Mouse (Mus musculus): ENCODE results near the gene Tbc1d24.

Gene Tbc1d24

GRCm38 (mm10) chr17:24209916-24210240 lies 4.5 kb upstream of the Tbc1d24 start:
- no peak for DNase-seq

GRCm38 (mm10) chr17:24209043-24209915 lies 3.9 kb upstream of the Tbc1d24 start, which contains the start of gene Ntn3:
Gene Ntn3, minus strand, starts transcription at chr17:24209531.
- peak in 1 of 2 experiments; percentile 64 for DNase-seq

GRCm38 (mm10) chr17:24208641-24209042 lies 3.3 kb upstream of the Tbc1d24 start:
- peak; percentile 52 to 58 for DNase-seq

GRCm38 (mm10) chr17:24207768-24208640 lies 2.6 kb upstream of the Tbc1d24 start:
- peak; percentile 20 to 29 for DNase-seq

DNA sequence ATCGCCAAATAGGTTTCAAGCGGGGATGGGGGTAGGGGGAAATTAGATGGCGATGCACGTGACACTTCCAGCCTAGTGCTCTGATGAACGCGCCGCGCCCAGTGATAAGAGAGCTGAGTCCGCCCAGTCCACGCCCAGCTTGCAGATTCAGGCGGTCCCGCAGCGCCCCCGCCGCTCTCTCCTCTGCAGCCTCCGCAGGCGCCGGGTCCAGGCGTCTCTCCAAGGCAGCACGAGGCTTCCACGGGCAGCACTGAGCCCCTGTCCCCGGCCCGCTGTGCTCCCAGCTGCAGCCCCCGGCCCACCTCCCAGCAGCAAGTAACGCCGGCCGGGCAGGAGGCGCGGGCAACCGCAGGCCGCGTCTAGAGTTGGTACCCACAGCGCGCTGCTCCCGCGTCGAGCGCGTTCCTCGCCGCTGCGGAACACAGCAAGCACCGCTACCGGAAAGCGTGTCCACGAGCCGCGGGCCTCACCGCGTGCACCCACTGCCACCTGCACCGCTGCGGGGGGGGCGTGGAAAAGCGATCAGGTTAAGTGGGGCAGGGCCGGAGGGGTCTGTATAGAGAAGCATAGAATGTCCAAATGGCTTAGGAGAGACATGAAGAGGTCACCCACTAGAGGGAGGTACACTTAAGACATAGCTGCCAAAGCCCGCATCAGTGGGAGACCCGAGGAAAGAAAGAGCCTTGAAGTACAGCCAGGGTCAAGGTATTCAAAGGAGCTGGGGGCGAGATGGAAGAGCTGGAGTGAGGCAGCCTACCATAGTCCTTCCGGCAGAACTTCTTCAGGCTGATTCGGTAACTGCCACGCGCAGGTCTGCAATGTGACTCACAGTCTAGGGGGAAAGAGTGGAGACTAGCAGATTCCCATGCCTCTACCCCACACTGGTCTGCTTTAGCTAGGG lies 1.3 kb upstream of the Tbc1d24 start:
- DNase-seq = peak; percentile 68 to 78

DNA sequence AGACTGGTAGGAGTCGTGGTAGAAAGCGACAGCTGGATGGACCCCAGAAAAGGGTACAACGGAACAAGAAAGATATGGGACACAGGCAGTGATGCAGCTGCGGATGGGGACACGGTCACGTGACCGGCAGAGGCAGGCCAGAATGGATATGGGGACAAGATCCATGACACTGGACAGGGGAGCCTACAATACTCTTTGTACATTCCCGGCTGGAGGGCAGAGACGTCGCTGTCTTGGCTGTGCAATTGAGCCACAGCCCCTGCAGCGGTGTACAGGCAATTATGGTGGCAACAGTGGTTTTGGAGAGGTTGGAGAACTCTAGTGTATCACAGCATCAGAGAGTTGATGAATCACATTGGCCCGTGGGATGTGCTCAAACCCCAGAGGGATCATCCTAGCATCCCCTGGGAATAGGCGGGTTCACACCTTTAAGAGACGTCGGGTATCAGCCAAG lies 573 bp upstream of the Tbc1d24 start:
- peak in 1 of 2 experiments; percentile 58 for DNase-seq

- peak in 1 of 2 experiments; percentile 34 for DNase-seq
Observed at GRCm38 (mm10) chr17:24204846-24205245, 516 bp downstream of the Tbc1d24 start.

GRCm38 (mm10) chr17:24203611-24204534 lies 1.5 kb downstream of the Tbc1d24 start:
- DNase-seq = no peak

GRCm38 (mm10) chr17:24203068-24203467 lies 2.3 kb downstream of the Tbc1d24 start:
- DNase-seq = no peak

- no peak for DNase-seq
Observed at GRCm38 (mm10) chr17:24201092-24201491, 4.3 kb downstream of the Tbc1d24 start.

DNA sequence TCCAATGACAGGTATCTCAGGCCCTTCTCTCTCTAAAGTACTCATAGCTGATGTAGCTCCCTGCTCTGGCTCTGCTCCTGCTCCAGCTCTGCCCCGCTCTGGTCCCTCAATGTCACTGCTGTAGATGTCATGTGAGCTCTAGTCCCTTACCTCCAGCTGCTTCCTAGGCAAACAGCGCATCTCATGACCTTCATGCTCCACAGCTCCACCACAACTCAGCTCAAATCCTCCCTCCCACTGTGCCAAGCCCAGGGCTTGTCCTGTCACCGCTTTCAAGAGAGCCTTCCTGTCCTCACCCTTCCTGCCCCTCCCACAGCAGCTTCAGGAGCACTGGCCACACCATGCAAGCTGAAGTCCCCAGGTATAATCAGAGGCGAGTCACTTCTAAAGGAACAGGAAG lies 5.6 kb downstream of the Tbc1d24 start:
- DNase-seq = peak; percentile 44

DNA sequence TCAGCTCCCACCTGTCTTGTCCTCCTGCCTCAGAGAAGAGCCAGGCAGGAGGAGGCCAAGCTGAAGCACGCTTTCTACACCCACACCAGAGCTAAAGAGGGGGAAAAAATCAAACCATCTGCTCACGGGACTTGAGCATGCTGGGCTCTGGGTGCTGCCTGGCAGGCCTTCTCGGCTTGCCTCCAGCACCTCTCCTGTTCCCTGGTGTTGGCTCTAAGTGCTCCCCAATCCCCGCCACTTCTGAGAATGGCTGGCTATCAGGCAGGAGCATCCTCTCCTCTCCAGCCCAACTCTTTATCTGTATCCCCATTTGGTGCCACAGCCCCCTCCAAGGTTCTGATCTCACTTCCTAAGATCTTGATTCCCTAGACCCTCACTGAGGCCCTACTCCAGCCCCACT lies 6.1 kb downstream of the Tbc1d24 start:
- peak; percentile 69 for DNase-seq

- DNase-seq = peak; percentile 48 to 56
Observed at GRCm38 (mm10) chr17:24197032-24197824, 8.1 kb downstream of the Tbc1d24 start.

DNA sequence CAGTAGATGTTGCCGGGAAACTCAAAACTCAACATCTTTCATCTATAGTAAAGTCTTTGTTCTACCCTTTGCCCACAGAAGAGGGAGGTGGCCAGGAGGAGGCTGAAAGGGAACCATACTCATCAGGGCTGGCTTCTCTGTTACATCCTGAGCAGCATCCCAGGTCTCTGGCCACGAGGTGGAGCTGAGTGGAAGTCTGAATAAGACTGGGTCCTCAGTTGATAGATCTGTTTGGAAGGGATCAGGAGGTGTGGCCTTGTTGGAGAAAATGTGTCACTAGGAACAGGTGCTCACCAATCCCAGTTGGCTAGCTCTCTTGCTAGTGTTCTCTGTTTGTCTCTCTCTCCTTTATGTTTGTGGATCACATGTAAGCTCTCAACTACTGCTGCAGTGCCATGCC lies 10.0 kb downstream of the Tbc1d24 start:
- DNase-seq = no peak

DNA sequence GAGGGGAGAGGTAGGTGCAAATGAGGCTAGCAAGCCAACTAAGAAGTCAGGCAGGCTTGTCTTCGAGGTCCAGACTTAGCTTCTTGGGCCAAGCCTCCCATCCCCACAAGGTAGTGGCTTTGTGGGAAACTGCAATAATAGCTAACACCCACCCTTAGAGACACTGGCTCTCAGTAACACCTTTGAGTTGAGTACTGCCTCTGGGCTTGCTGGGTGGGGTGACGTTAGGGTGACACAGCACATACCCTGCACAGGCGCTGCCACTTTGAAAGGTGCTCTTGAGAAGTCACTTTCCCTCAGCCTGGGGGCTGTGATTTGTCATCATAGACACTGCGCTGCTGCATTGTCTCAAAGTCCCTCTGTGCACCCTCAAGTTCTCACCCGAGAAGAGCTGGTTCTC lies 11.6 kb downstream of the Tbc1d24 start:
- no peak for DNase-seq

- DNase-seq = no peak
Observed at GRCm38 (mm10) chr17:24193268-24193667, 12.1 kb downstream of the Tbc1d24 start.

GRCm38 (mm10) chr17:24192848-24193247 lies 12.5 kb downstream of the Tbc1d24 start:
- no peak for DNase-seq

GRCm38 (mm10) chr17:24191481-24191880 lies 13.9 kb downstream of the Tbc1d24 start:
- no peak for DNase-seq

DNA sequence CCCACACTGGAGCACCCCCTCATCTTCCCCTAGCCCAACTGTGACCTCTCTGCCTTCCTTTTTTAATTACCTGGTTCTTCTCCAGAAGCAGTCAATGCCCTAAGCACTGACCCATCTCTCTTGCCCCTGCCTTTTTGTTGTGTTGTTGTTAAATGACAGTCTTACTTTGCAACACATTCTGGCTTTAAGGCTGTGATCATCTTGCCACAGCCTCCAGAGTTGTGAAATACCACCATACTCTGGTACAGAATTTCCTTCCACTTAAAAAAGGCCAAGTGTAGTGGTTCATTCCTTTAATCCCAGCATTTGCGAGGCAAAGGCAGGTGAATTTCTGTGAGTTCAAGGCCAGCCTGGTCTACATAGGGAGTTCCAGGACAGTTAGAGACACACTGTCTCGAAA lies 14.4 kb downstream of the Tbc1d24 start:
- no peak for DNase-seq

DNA sequence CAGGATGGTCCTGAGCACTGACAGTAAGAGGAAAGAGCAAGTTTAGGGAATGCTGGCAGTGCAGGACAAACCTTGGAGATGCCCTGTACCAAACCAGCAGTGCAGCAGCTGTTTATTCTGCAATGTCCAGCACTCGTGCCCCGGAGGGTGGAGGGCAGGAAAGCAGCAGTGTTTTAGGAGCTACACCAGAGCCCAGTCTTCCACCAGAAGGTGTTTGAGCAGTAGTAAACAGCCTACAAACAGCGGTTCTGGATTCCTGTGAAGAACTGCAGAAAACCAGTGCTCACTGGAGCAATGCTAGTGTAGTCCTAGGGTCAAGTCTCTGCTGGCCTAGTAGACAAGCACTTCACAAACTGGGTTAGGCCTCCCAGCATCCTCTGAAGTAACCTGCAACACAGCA lies 31.1 kb downstream of the Tbc1d24 start:
- no peak for DNase-seq

- peak; percentile 78 to 85 for DNase-seq
Observed at GRCm38 (mm10) chr17:24173423-24173822, 31.9 kb downstream of the Tbc1d24 start.
